In the genomic region with DNA sequence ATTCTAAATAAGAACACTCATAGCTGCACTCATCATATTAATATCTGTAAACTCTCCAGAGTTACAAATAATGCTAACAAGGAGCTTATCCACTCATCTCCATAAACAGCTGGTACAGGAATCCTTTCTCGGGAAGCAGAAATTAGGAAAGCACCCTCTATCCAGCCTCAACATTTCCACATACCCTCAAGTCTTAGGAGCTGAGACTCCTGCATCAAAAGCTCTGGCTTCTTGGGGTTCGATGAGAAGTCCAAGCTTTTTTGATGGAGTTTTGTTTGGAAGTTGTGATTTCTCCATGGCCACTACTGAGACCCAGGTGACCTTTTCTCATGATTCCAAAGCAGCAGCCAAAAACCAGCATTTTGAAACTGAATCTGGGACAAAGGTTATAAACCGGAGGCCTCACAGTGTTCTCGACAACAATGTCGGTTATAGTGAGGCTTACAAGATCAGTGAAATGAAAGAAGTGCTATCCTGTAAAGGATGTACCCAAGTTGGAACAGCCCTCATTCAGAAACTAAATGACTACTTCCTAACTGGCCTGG, we compare ENCODE assay signal across 21 mouse cellular contexts. TPM values are rescaled to one million over a fixed set of nuclear protein-coding genes. Genes with fewer than 3 reads are reported as not detected.
DNase-seq lines count a peak whose midpoint lies in the region; ATAC-seq and TF ChIP-seq lines count a peak whose summit lies in the region.
"Had no signal": no experiment of that assay in that cellular context is flagged by ENCODE, and none has a peak within 500 bp of the region (broad histone marks: within the 10 kb centered on the region; RNA-seq: fewer than 3 reads in every experiment).

No protein-coding gene starts in this region.

- 67% methylated on average over 5 of the region's 5 CpGs for WGBS in liver, postnatal 0 days (ENCODE audit: insufficient replicate concordance)
- WGBS in liver, embryonic 12.5 days (ENCODE audit: insufficient replicate concordance), result 81% methylated on average over 5 of the region's 5 CpGs
- WGBS in hindbrain, postnatal 0 days, result 91% methylated on average over 5 of the region's 5 CpGs

- DNase-seq in adrenal gland, postnatal 10 days, result peak; percentile 24
- no peak for DNase-seq in adrenal gland, postnatal 36 days
- no peak for DNase-seq in liver, postnatal 0 days
- DNase-seq in lung, postnatal 36 days, result peak; percentile 39
- no peak for DNase-seq in lung, postnatal 4 days
- no peak for DNase-seq in hindbrain, postnatal 0 days (ENCODE audit: low spot score)
- DNase-seq: B cell, adult 2 months; cerebellum, adult 18-20 months; cerebellum, adult 9-11 months; cerebellum, postnatal 36 days; gastrocnemius, postnatal 14 days; heart, postnatal 36 days had no signal

- H3K4me1 ChIP-seq in liver, postnatal 0 days (ENCODE audit: insufficient read depth), result 0 out of 2 replicates have a peak, but pooled peaks cover 2% of the 10 kb centered on the region
- H3K4me1 ChIP-seq in liver, embryonic 12.5 days, result no peaks in the 10 kb centered on the region
- H3K4me1 ChIP-seq in hindbrain, postnatal 0 days (ENCODE audit: insufficient read depth, low read length), result no peaks in the 10 kb centered on the region
- H3K4me1 ChIP-seq: embryonic facial prominence, embryonic 13.5 days; forebrain, embryonic 12.5 days; hindbrain, embryonic 15.5 days had no signal

- no peak overlapping the region for H3K4me3 ChIP-seq in liver, postnatal 0 days (ENCODE audit: low read depth, low read length)
- H3K4me3 ChIP-seq in liver, embryonic 12.5 days, result no peak overlapping the region
- H3K4me3 ChIP-seq in hindbrain, postnatal 0 days (ENCODE audit: low read length), result no peak overlapping the region
- H3K4me3 ChIP-seq: embryonic facial prominence, embryonic 13.5 days; forebrain, embryonic 12.5 days; heart, embryonic 13.5 days; hindbrain, embryonic 15.5 days had no signal

- no peak overlapping the region for H3K4me2 ChIP-seq in liver, postnatal 0 days (ENCODE audit: low read depth, low read length)
- no peak overlapping the region for H3K4me2 ChIP-seq in liver, embryonic 12.5 days
- no peak overlapping the region for H3K4me2 ChIP-seq in hindbrain, postnatal 0 days (ENCODE audit: low read depth, low read length)
- H3K4me2 ChIP-seq: embryonic facial prominence, embryonic 13.5 days; forebrain, embryonic 12.5 days; heart, embryonic 13.5 days; hindbrain, embryonic 15.5 days had no signal

- H3K27ac ChIP-seq in liver, postnatal 0 days (ENCODE audit: low read depth), result no peak overlapping the region
- no peak overlapping the region for H3K27ac ChIP-seq in liver, embryonic 12.5 days
- H3K27ac ChIP-seq in hindbrain, postnatal 0 days, result no peak overlapping the region
- H3K27ac ChIP-seq: embryonic facial prominence, embryonic 13.5 days; forebrain, embryonic 12.5 days; heart, embryonic 13.5 days; hindbrain, embryonic 15.5 days had no signal

- TF ChIP-seq EP300 in liver, postnatal 0 days (IDR thresholded peaks at IDR 0.05; ENCODE audit: low read depth), result no peak

- H3K9ac ChIP-seq in liver, postnatal 0 days (replicated peaks), result no peak overlapping the region
- no peak overlapping the region for H3K9ac ChIP-seq in liver, embryonic 12.5 days
- H3K9ac ChIP-seq in hindbrain, postnatal 0 days (replicated peaks; ENCODE audit: low read length), result no peak overlapping the region
- H3K9ac ChIP-seq: embryonic facial prominence, embryonic 13.5 days; forebrain, embryonic 12.5 days; heart, embryonic 13.5 days; hindbrain, embryonic 15.5 days had no signal

- H3K27me3 ChIP-seq in liver, postnatal 0 days (ENCODE audit: insufficient read depth, low read length), result no peaks in the 10 kb centered on the region
- no peaks in the 10 kb centered on the region for H3K27me3 ChIP-seq in liver, embryonic 12.5 days (replicated peaks)
- no peaks in the 10 kb centered on the region for H3K27me3 ChIP-seq in hindbrain, postnatal 0 days (ENCODE audit: insufficient read depth, low read length)
- H3K27me3 ChIP-seq: embryonic facial prominence, embryonic 13.5 days; forebrain, embryonic 12.5 days; heart, embryonic 13.5 days; hindbrain, embryonic 15.5 days had no signal

- no peak for TF ChIP-seq CTCF in liver, postnatal 0 days (IDR thresholded peaks at IDR 0.05; ENCODE audit: low read depth)
- TF ChIP-seq CTCF in hindbrain, postnatal 0 days (IDR thresholded peaks at IDR 0.05; ENCODE audit: low read depth), result no peak

- H3K36me3 ChIP-seq in liver, postnatal 0 days (replicated peaks; ENCODE audit: insufficient read depth, low read length), result no peaks in the 10 kb centered on the region
- no peaks in the 10 kb centered on the region for H3K36me3 ChIP-seq in liver, embryonic 12.5 days
- H3K36me3 ChIP-seq in hindbrain, postnatal 0 days (ENCODE audit: insufficient read depth, low read length), result no peaks in the 10 kb centered on the region
- H3K36me3 ChIP-seq: embryonic facial prominence, embryonic 13.5 days; forebrain, embryonic 12.5 days; G1E; heart, embryonic 13.5 days; hindbrain, embryonic 15.5 days had no signal

- peak; percentile 68; the same call in 1 of the 2 replicates for ATAC-seq in liver, postnatal 0 days
- ATAC-seq in liver, embryonic 12.5 days, result no peak
- no peak for ATAC-seq in hindbrain, postnatal 0 days
- ATAC-seq: CD4-positive, CD25-positive, alpha-beta regulatory T cell, adult 4 months; forebrain, embryonic 16.5 days; inflammation-experienced regulatory T-cells, adult 6 months had no signal

- no peaks in the 10 kb centered on the region for H3K9me3 ChIP-seq in liver, postnatal 0 days (ENCODE audit: low read length)
- no peaks in the 10 kb centered on the region for H3K9me3 ChIP-seq in liver, embryonic 12.5 days (replicated peaks)
- H3K9me3 ChIP-seq in hindbrain, postnatal 0 days (ENCODE audit: low read length), result no peaks in the 10 kb centered on the region
- H3K9me3 ChIP-seq: embryonic facial prominence, embryonic 13.5 days; forebrain, embryonic 12.5 days; G1E; heart, embryonic 13.5 days; hindbrain, embryonic 15.5 days had no signal

RNA-seq across cellular contexts. Expression of a gene that starts 50.9 kb away (rescaled TPM):
- 10 to 100 TPM; 26.4 to 33.8 TPM for total RNA-seq in adrenal gland, postnatal 10 days (2021)
- 10 to 100 TPM; 19.0 to 24.2 TPM for total RNA-seq in adrenal gland, postnatal 36 days (2021)
- polyA plus RNA-seq in liver, postnatal 0 days (2015; fragmentation: Nextera tagmentation; extraction: Ambion mirVana), result 88.6 and 93.4 TPM in 2 replicates
- polyA plus RNA-seq in liver, embryonic 12.5 days (2016; fragmentation: Nextera tagmentation; extraction: Ambion mirVana), result 47.5 and 51.6 TPM in 2 replicates
- total RNA-seq in hindbrain, postnatal 0 days (2014; rRNA removed), result 35.4 and 45.3 TPM in 2 replicates
- polyA plus RNA-seq in hindbrain, postnatal 0 days (2015; fragmentation: Nextera tagmentation; extraction: Ambion mirVana), result 40.7 and 43.5 TPM in 2 replicates
- polyA plus RNA-seq: G1E had no signal

Comparison
In these comparisons a context has a peak if more than half of its experiments do, and no peak if none do; other contexts are left out.
1. DNase-seq: peak in adrenal gland, postnatal 10 days (single experiment) and lung, postnatal 36 days (single experiment); none in adrenal gland, postnatal 36 days (0 of 2), liver, postnatal 0 days (single experiment), lung, postnatal 4 days (0 of 2) and hindbrain, postnatal 0 days (single experiment).